Mouse (Mus musculus) small intestine, adult 2 months (tissue): Measurements from ENCODE around the gene Synj2.

Experiments
- CTCF ChIP-seq: fragments of 200-500 bp; IDR thresholded peaks from 2 replicates; pipeline ENCODE4 v1.5.1; 2012; ENCODE audit warnings: low read depth, mild to moderate bottlenecking, control low read depth, inconsistent platforms, low read length, moderate library complexity, mixed read lengths; ENCODE audit not compliant: insufficient replicate concordance, insufficient read length; ENCODE audit errors: extremely low read depth
- POLR2A ChIP-seq: fragments of 200-500 bp; IDR thresholded peaks from 2 replicates; pipeline ENCODE4 v1.6.1; 2012; ENCODE audit warnings: low read depth, mild to moderate bottlenecking, control low read depth, inconsistent platforms, low read length, moderate library complexity

DNA sequence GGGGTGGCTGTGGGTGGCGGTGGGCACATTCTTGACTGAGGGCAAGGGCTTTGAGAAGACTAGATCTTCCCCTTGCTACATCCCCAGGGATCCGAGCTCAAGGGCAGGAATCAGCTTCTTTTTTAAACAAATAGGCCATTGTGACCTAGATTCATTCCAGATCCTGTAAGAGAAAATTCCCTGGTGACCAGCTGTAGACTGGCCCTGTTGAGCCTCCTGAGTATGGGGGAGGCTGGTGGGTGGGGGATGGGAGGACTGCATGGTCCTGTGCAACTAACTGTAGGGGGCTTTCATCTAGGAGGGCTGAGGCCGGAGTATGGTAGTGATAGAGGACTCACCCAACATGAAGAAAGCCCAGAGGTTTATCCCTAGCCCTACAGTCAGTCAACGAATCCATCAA lies 47.0 kb downstream of the Synj2 start:
- TF ChIP-seq CTCF (no peak), POLR2A (no peak)
